Mouse (Mus musculus) CH12.LX (cell line): ENCODE measurements around the gene Ffar2. TPM values are rescaled to one million over a fixed set of nuclear protein-coding genes. Genes with fewer than 3 reads are reported as not detected.
A peak's percentile ranks its signal among the peaks of the same experiment; 100 is the strongest.

Source experiments
- DNase-seq: peaks from one replicate; pipeline ENCODE4 v3.0.0-alpha.2; 2013; ENCODE audit errors: extremely low read depth
- H3K27ac ChIP-seq: 2 replicates; pipeline ENCODE4 v1.5.1; 2012; ENCODE audit warnings: low read depth, mild to moderate bottlenecking, control low read depth, moderate library complexity; ENCODE audit not compliant: insufficient read depth
- H3K27me3 ChIP-seq: replicated peaks from 2 replicates; pipeline ENCODE3; 2012; ENCODE audit warnings: inconsistent platforms
- H3K36me3 ChIP-seq, 2 experiments: replicated peaks in 1 of 2; 2 replicates each; pipeline versions ENCODE3 to v1.6.1; 2012; ENCODE audit warnings: inconsistent platforms in 1 of 2, low read length in 1 of 2, mild to moderate bottlenecking in 1 of 2, mixed read lengths in 1 of 2, moderate library complexity in 1 of 2; ENCODE audit not compliant: control insufficient read depth in 1 of 2, insufficient read depth in 1 of 2
- H3K4me1 ChIP-seq, 2 experiments: 2 replicates each; pipeline ENCODE4 v1.6.1; 2012; ENCODE audit warnings: inconsistent platforms in 1 of 2, moderate library complexity in 1 of 2; ENCODE audit not compliant: insufficient read depth in 2 of 2, control insufficient read depth in 1 of 2
- H3K4me2 ChIP-seq: 2 replicates; pipeline ENCODE4 v1.6.1; 2012; ENCODE audit warnings: low read depth, mild to moderate bottlenecking, control low read depth; ENCODE audit not compliant: poor library complexity, insufficient read depth, severe bottlenecking
- H3K4me3 ChIP-seq, 3 experiments: fragments of 150-350 bp in 1 of 3; sonication (generic) in 1 of 3; replicated peaks in 1 of 3; 2 replicates each; pipeline versions ENCODE3 to v1.5.1; 2011 to 2012; ENCODE audit warnings: low read depth in 2 of 3, low read length in 2 of 3, mild to moderate bottlenecking in 2 of 3, moderate library complexity in 2 of 3, control low read depth in 1 of 3, improper control_type of control experiment in 1 of 3, inconsistent platforms in 1 of 3, mixed read lengths in 1 of 3; ENCODE audit not compliant: poor library complexity in 1 of 3
- H3K79me2 ChIP-seq: replicated peaks from 2 replicates; pipeline ENCODE4 v1.6.1; 2012; ENCODE audit warnings: mild to moderate bottlenecking, moderate library complexity; ENCODE audit not compliant: control insufficient read depth, poor library complexity, insufficient read depth, severe bottlenecking; ENCODE audit errors: extremely low read depth
- H3K9ac ChIP-seq: 2 replicates; pipeline ENCODE4 v1.6.1; 2012; ENCODE audit warnings: low read depth, mild to moderate bottlenecking, control low read depth, moderate library complexity; ENCODE audit not compliant: insufficient read depth
- H3K9me3 ChIP-seq: replicated peaks from 2 replicates; pipeline ENCODE3; 2012; ENCODE audit warnings: low read length, inconsistent platforms, mixed read lengths
- CHD2 ChIP-seq: IDR thresholded peaks from 2 replicates; pipeline ENCODE4 v1.6.1; 2011; ENCODE audit warnings: low read length, improper control_type of control experiment
- CTCF ChIP-seq, 2 experiments: IDR thresholded peaks in 1 of 2; conservative IDR thresholded peaks in 1 of 2; 2 replicates each; pipeline ENCODE4 v1.5.1; 2011 to 2012; ENCODE audit warnings: low read depth in 2 of 2, low read length in 2 of 2, improper control_type of control experiment in 1 of 2, inconsistent platforms in 1 of 2, mild to moderate bottlenecking in 1 of 2, moderate library complexity in 1 of 2
- E2F4 ChIP-seq: IDR thresholded peaks from 2 replicates; pipeline ENCODE4 v1.6.1; 2011; ENCODE audit warnings: low read depth, low read length, improper control_type of control experiment; ENCODE audit not compliant: insufficient replicate concordance
- EP300 ChIP-seq: IDR thresholded peaks from 2 replicates; pipeline ENCODE4 v1.6.1; 2011; ENCODE audit warnings: low read length, improper control_type of control experiment
- ETS1 ChIP-seq: conservative IDR thresholded peaks from 2 replicates; pipeline ENCODE4 v1.6.1; 2012; ENCODE audit warnings: low read depth, mild to moderate bottlenecking, inconsistent platforms, low read length, improper control_type of control experiment, moderate library complexity
- GABPA ChIP-seq: IDR thresholded peaks from 2 replicates; pipeline ENCODE4 v1.6.1; 2012; ENCODE audit warnings: low read depth, low read length, improper control_type of control experiment, inconsistent platforms; ENCODE audit not compliant: insufficient replicate concordance
- IRF4 ChIP-seq: IDR thresholded peaks from 2 replicates; pipeline ENCODE4 v1.6.1; 2014; ENCODE audit warnings: low read depth, mild to moderate bottlenecking, inconsistent platforms, low read length, improper control_type of control experiment
- KAT2A ChIP-seq: IDR thresholded peaks from 2 replicates; pipeline ENCODE4 v1.6.1; 2012; ENCODE audit warnings: low read length, improper control_type of control experiment, inconsistent platforms; ENCODE audit not compliant: insufficient replicate concordance
- MAX ChIP-seq: IDR thresholded peaks from 2 replicates; pipeline ENCODE4 v1.6.1; 2011; ENCODE audit warnings: low read length, improper control_type of control experiment
- MAZ ChIP-seq: IDR thresholded peaks from 2 replicates; pipeline ENCODE4 v1.6.1; 2012; ENCODE audit warnings: low read depth, mild to moderate bottlenecking, inconsistent platforms, low read length, improper control_type of control experiment, moderate library complexity
- MEF2A ChIP-seq: IDR thresholded peaks from 2 replicates; pipeline ENCODE4 v1.6.1; 2014; ENCODE audit warnings: low read depth, mild to moderate bottlenecking, inconsistent platforms, low read length, improper control_type of control experiment, borderline replicate concordance
- MYC ChIP-seq: IDR thresholded peaks from 2 replicates; pipeline ENCODE4 v1.6.1; 2011; ENCODE audit warnings: low read depth, mild to moderate bottlenecking, improper control_type of control experiment, low read length
- NELFE ChIP-seq: IDR thresholded peaks from 2 replicates; pipeline ENCODE4 v1.6.1; 2011; ENCODE audit warnings: low read depth, low read length, improper control_type of control experiment
- NRF1 ChIP-seq: IDR thresholded peaks from 2 replicates; pipeline ENCODE4 v1.6.1; 2014; ENCODE audit warnings: low read depth, mild to moderate bottlenecking, inconsistent platforms, low read length, improper control_type of control experiment, moderate library complexity
- PAX5 ChIP-seq: IDR thresholded peaks from 2 replicates; pipeline ENCODE4 v1.6.1; 2012; ENCODE audit warnings: low read length, inconsistent platforms, mixed read lengths
- POLR2A ChIP-seq: IDR thresholded peaks from 2 replicates; pipeline ENCODE4 v1.6.1; 2011; ENCODE audit warnings: low read depth, mild to moderate bottlenecking, improper control_type of control experiment, low read length
- POLR2AphosphoS2 ChIP-seq: IDR thresholded peaks from 2 replicates; pipeline ENCODE4 v1.6.1; 2011; ENCODE audit warnings: low read depth, low read length, improper control_type of control experiment
- RAD21 ChIP-seq: IDR thresholded peaks from 2 replicates; pipeline ENCODE4 v1.6.1; 2011; ENCODE audit warnings: low read depth, mild to moderate bottlenecking, low read length, improper control_type of control experiment, moderate library complexity
- RCOR1 ChIP-seq: conservative IDR thresholded peaks from 2 replicates; pipeline ENCODE4 v1.6.1; 2012; ENCODE audit warnings: low read depth, mild to moderate bottlenecking, inconsistent platforms, low read length, improper control_type of control experiment
- TCF12 ChIP-seq: IDR thresholded peaks from 2 replicates; pipeline ENCODE4 v1.6.1; 2014; ENCODE audit warnings: low read depth, mild to moderate bottlenecking, inconsistent platforms, low read length, improper control_type of control experiment
- UBTF ChIP-seq: IDR thresholded peaks from 2 replicates; pipeline ENCODE4 v1.6.1; 2012; ENCODE audit warnings: low read depth, mild to moderate bottlenecking, inconsistent platforms, low read length, improper control_type of control experiment, moderate library complexity
- USF1 ChIP-seq: IDR thresholded peaks from 2 replicates; pipeline ENCODE4 v1.6.1; 2014; ENCODE audit warnings: low read depth, mild to moderate bottlenecking, inconsistent platforms, low read length, improper control_type of control experiment
- USF2 ChIP-seq: conservative IDR thresholded peaks from 2 replicates; pipeline ENCODE4 v1.6.1; 2011; ENCODE audit warnings: low read depth, low read length, improper control_type of control experiment
- ZC3H11A ChIP-seq: IDR thresholded peaks from 2 replicates; pipeline ENCODE4 v1.6.1; 2012; ENCODE audit warnings: low read depth, mild to moderate bottlenecking, inconsistent platforms, low read length, improper control_type of control experiment
- ZKSCAN1 ChIP-seq: IDR thresholded peaks from 2 replicates; pipeline ENCODE4 v1.6.1; 2012; ENCODE audit warnings: low read depth, inconsistent platforms, low read length, improper control_type of control experiment, borderline replicate concordance
- ZNF384 ChIP-seq: IDR thresholded peaks from 2 replicates; pipeline ENCODE4 v1.6.1; 2012; ENCODE audit warnings: low read depth, low read length, improper control_type of control experiment, inconsistent platforms
- dilution Hi-C: fragments of 300-500 bp; cut with MboI; formaldehyde crosslinking; loops from 2 replicates; pipeline ENCODE4 v1.14.3; 2020; ENCODE audit warnings: low sequenced_read_pairs; ENCODE audit not compliant: extremely low pct_unique_long_range_greater_than_20kb, extremely low pct_ligation_motif_present
- in situ Hi-C: fragments of 300-500 bp; cut with MboI; formaldehyde crosslinking; loops from 3 replicates; pipeline ENCODE4 v1.14.3; 2019; ENCODE audit warnings: low sequenced_read_pairs, low pct_ligation_motif_present, low pct_unique_long_range_greater_than_20kb, mixed read lengths
- polyA plus RNA-seq: library from polyadenylated mRNA; unstranded; fragments of >175 nt; gene quantifications from 2 replicates; pipeline ENCODE4 v1.2.1, GENCODE M21; 2012; ENCODE audit warnings: low read depth; ENCODE audit not compliant: insufficient read length
- total RNA-seq, 2 experiments: library from RNA; depleted of rRNA; stranded (reverse); fragments of 300-350 nt in 1 of 2; fragments of >200 nt in 1 of 2; gene quantifications; 2 replicates each; pipeline ENCODE4 v1.2.3; 2012 to 2014

Ffar2 gene
- total and polyA plus RNA-seq, 3 experiments, result 0.08 to 0.51 TPM; not detected in 1

DNA sequence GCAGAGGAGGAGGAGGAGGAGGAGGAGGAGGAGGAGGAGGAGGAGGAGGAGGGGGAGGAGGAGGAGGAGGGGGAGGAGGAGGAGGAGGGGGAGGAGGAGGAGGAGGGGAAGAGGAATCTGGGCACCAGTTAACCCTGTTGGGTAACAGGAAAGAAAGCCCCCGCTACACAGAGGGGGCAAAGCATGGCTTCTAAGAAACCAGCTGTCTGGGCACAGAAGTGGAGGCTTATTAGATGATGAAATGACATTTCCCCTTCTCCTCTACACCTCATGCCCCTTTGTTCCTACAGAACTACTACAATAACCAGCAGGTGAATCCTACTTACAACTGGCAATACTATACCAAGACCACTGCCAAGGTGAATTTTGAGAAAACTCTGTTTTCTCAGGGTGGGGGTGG, 45.7 kb downstream of the Ffar2 start:
- H3K4me3 ChIP-seq, result no peak overlapping the region
- in situ Hi-C loops, result no loop called here
- no peaks in the 10 kb centered on the region for H3K9me3 ChIP-seq
- no peak overlapping the region for H3K27ac ChIP-seq
- peaks cover 10% of the 10 kb centered on the region for H3K27me3 ChIP-seq
- DNase-seq, result no peak
- H3K9ac ChIP-seq, result no peak overlapping the region
- dilution Hi-C loops, result no loop called here
- no peaks in the 10 kb centered on the region for H3K36me3 ChIP-seq
- peaks cover 0 to 12% of the 10 kb centered on the region in 2 experiments; a peak in 2 of 4 replicates for H3K4me1 ChIP-seq
- H3K79me2 ChIP-seq, result no peaks in the 10 kb centered on the region
- no peak for TF ChIP-seq EP300
- no peak for TF ChIP-seq POLR2AphosphoS2
- TF ChIP-seq RAD21, result no peak
- no peak for TF ChIP-seq USF1
- TF ChIP-seq PAX5, result no peak
- TF ChIP-seq MEF2A, result no peak
- no peak for TF ChIP-seq UBTF
- no peak for TF ChIP-seq MAX
- no peak for TF ChIP-seq ETS1
- TF ChIP-seq CHD2, result no peak
- no peak overlapping the region for H3K4me2 ChIP-seq

DNA sequence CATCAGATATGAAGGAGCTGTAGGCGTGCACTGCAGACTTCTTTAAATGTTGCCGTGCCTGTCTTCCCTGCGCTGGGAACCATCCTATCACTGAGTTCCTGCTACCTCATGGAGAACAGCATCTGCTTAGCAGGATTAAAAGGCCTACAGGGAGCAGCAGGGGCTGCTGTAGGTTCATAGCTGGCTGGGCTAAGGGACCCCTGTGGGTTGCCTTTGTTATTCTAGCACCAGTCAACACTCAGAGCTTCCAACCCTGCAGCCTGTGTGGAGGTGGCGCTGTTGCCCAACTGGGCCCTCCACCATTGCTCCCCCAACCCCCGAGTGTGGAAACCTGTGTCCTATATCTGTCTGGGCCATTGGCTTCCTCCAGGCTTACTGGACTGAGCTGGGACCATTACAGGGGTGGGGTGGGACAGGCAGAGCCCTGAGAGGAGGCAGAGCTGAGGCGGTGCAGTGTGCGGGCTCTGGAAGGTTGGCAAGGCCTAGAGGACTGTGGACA, 46.4 kb downstream of the Ffar2 start:
- H3K9ac ChIP-seq, result no peak overlapping the region
- H3K79me2 ChIP-seq, result no peaks in the 10 kb centered on the region
- no peaks in the 10 kb centered on the region for H3K36me3 ChIP-seq
- H3K27me3 ChIP-seq, result peaks cover 10% of the 10 kb centered on the region
- H3K4me2 ChIP-seq, result no peak overlapping the region
- H3K9me3 ChIP-seq, result peaks cover 2% of the 10 kb centered on the region
- no peak overlapping the region for H3K27ac ChIP-seq
- peaks cover 0 to 12% of the 10 kb centered on the region in 2 experiments; a peak in 2 of 4 replicates for H3K4me1 ChIP-seq
- TF ChIP-seq USF2, result no peak
- no peak for TF ChIP-seq GABPA
- TF ChIP-seq CTCF (conservative IDR thresholded peaks at IDR 0.05 in 1 of 2, IDR thresholded peaks at IDR 0.05 in 1 of 2; ENCODE audit: low read depth in 2 of 2, low read length in 2 of 2), result 0 out of 4 replicates have a peak, but pooled peaks of 1 of the 2 experiments have one; percentile 17
- H3K4me3 ChIP-seq, result no peak overlapping the region
- in situ Hi-C loops, result no loop called here
- dilution Hi-C loops, result no loop called here
- DNase-seq, result no peak

DNA sequence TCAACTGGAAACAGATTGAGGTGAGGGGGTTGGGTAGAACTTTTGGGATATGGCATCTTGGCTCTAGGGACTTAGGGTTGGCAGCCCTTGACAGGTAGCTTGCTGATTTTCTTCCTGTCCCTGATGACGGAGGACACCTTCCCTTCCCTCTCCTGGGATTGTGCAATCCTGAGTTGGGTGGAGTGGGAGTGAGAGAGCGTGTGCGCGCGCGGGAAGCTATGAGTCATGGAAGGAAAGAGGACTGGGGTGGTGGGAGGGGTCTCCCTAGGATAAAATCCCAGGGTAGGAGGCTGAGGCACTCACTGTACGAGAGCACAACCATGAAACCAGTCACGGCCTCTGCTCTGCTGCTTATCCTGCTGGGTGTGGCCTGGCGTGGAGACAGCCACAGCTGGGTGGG, 47.5 kb downstream of the Ffar2 start:
- Histone ChIP-seq H3K4me3 (no peak overlapping the region), H3K27me3 (peaks cover 10% of the 10 kb centered on the region), H3K27ac (no peak overlapping the region), H3K4me2 (no peak overlapping the region), H3K79me2 (no peaks in the 10 kb centered on the region), H3K36me3 (no peaks in the 10 kb centered on the region), H3K4me1 (peaks cover 0 to 4% of the 10 kb centered on the region in 2 experiments; a peak in 2 of 4 replicates), H3K9ac (no peak overlapping the region), H3K9me3 (peaks cover 12% of the 10 kb centered on the region)
- TF ChIP-seq E2F4, result no peak
- no peak for TF ChIP-seq GABPA
- no peak for TF ChIP-seq MAZ
- no peak for TF ChIP-seq ZKSCAN1
- no peak for TF ChIP-seq MEF2A
- no peak for TF ChIP-seq NRF1
- no peak for TF ChIP-seq RCOR1
- no peak for TF ChIP-seq ZC3H11A
- TF ChIP-seq EP300, result no peak
- TF ChIP-seq IRF4, result no peak
- TF ChIP-seq PAX5, result no peak
- no peak for TF ChIP-seq CHD2
- no peak for TF ChIP-seq MYC
- TF ChIP-seq ZNF384, result no peak
- TF ChIP-seq TCF12, result no peak
- TF ChIP-seq POLR2A, result no peak
- TF ChIP-seq KAT2A, result no peak
- TF ChIP-seq POLR2AphosphoS2, result no peak
- no peak for TF ChIP-seq NELFE
- TF ChIP-seq ETS1, result no peak
- in situ Hi-C loops, result no loop called here
- no peak for DNase-seq
- dilution Hi-C loops, result no loop called here
